Mouse (Mus musculus) embryonic facial prominence, embryonic 14.5 days (tissue): Measurements from ENCODE around the gene Kalrn. TPM values are rescaled to one million over a fixed set of nuclear protein-coding genes. Genes with fewer than 3 reads are reported as not detected.

ENCODE experiments used
- ATAC-seq: fragments of 200-750 bp; cut with Nextera tagmentation; 2 replicates; pipeline ENCODE4 v1.8.0; 2017; ENCODE audit warnings: low read depth, moderate number of reproducible peaks, moderate TSS enrichment
- DNase-seq: peaks from one replicate; pipeline ENCODE4 v3.0.0-alpha.2; 2015; ENCODE audit warnings: low spot score
- H3K27ac ChIP-seq: fragments of 300-500 bp; sonication (generic); replicated peaks from 2 replicates; pipeline ENCODE4 v1.5.1; 2014; ENCODE audit warnings: low read depth, mild to moderate bottlenecking, low read length, moderate library complexity
- H3K27me3 ChIP-seq: fragments of 300-500 bp; sonication (generic); replicated peaks from 2 replicates; pipeline ENCODE4 v1.6.1; 2014; ENCODE audit warnings: low read length; ENCODE audit not compliant: control insufficient read depth, insufficient read depth
- H3K36me3 ChIP-seq: fragments of 300-500 bp; sonication (generic); 2 replicates; pipeline ENCODE4 v1.6.1; 2014; ENCODE audit warnings: low read length, mixed read lengths; ENCODE audit not compliant: control insufficient read depth, insufficient read depth
- H3K4me1 ChIP-seq: fragments of 300-500 bp; sonication (generic); 2 replicates; pipeline ENCODE4 v1.6.1; 2014; ENCODE audit warnings: antibody characterized with exemption, low read length; ENCODE audit not compliant: control insufficient read depth, insufficient read depth
- H3K4me2 ChIP-seq: fragments of 300-500 bp; sonication (generic); 2 replicates; pipeline ENCODE4 v1.6.1; 2014; ENCODE audit warnings: low read depth, mild to moderate bottlenecking, low read length, moderate library complexity, mixed read lengths
- H3K4me3 ChIP-seq: fragments of 300-500 bp; sonication (generic); 2 replicates; pipeline ENCODE4 v1.5.1; 2014; ENCODE audit warnings: low read depth, mild to moderate bottlenecking, low read length
- H3K9ac ChIP-seq: fragments of 300-500 bp; sonication (generic); 2 replicates; pipeline ENCODE4 v1.6.1; 2014; ENCODE audit warnings: low read depth, mild to moderate bottlenecking, low read length, moderate library complexity, mixed read lengths
- H3K9me3 ChIP-seq: fragments of 300-500 bp; sonication (generic); 2 replicates; pipeline ENCODE4 v1.6.1; 2016; ENCODE audit warnings: low read length; ENCODE audit not compliant: control insufficient read depth
- WGBS: fragments of 180-500 bp; shearing (Covaris S2); extraction: QIAGEN DNeasy Blood & Tissue Kit; methylation state at CpG from one replicate; pipeline ENCODE4 v1.1.7; 2014; 5-methylcytosine and 5-hydroxymethylcytosine counted together
- polyA plus RNA-seq: library from polyadenylated mRNA; unstranded; fragments of >200 nt; fragmentation: Nextera tagmentation; extraction: Ambion mirVana; gene quantifications from 2 replicates; pipeline ENCODE4 v1.2.1, GENCODE M21; 2014

Gene Kalrn
- polyA plus RNA-seq, 1 experiment from 2014 or later: 12.2 TPM

DNA sequence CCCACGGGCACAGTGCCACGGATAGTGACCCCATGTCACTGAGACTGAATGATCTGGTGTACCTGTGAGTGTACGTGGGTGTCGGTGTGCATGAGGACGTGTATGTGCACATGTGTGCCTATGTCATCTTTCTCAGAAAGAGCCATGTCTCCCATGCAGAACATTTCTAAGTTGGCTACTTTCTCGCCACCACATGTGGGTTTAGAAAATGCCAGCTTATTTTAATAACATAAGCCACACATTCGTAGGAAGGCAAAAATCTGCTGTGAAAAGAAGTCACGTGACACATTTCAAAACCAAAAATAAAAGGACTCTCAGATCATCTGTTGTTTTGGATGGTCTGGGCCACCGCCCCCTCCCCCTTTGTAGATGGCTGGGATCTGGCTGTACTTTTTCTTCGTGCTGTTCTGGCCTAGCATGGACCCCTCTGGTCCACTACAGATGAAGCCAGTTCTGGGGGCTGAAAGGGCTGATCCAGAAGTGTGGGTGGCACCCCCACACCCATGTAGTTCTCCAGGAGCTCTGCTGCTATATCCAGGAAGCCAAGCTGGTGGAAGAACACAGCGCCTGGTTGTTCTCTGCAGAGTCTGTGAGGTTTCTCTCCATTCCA is 400.7 kb downstream of the Kalrn start:
- peaks cover 63% of the 10 kb centered on the region for H3K36me3 ChIP-seq
- 87% methylated on average over 11 of the region's 11 CpGs for WGBS
- no peak overlapping the region for H3K4me3 ChIP-seq
- no peak overlapping the region for H3K27ac ChIP-seq
- H3K4me2 ChIP-seq: no peak overlapping the region
- no peak for ATAC-seq
- no peaks in the 10 kb centered on the region for H3K9me3 ChIP-seq
- H3K4me1 ChIP-seq: no peaks in the 10 kb centered on the region
- no peaks in the 10 kb centered on the region for H3K27me3 ChIP-seq
- no peak overlapping the region for H3K9ac ChIP-seq
- no peak for DNase-seq

DNA sequence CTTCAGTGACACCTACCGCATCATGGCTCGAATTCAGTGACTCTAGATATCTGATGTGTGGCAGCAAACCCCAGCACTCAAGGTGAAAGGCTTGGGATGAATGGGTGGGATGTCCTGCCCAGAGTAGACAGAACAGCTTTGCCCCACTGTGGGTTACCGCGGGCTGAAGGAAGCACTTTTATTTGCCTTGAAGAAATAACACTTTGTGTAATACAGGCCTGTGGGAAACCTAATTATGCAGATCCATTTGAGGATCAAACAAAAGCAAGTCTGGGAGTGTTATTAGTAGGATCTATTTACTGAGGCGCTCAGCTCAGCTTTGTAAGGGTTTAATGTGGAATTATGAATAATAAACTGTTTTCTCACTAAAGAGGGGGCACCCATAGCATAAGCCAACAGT is 406.3 kb downstream of the Kalrn start:
- Histone ChIP-seq H3K27me3 (no peaks in the 10 kb centered on the region), H3K4me3 (no peak overlapping the region), H3K9ac (no peak overlapping the region), H3K36me3 (peaks cover 22% of the 10 kb centered on the region; the same call in 1 of the 2 replicates), H3K4me1 (no peaks in the 10 kb centered on the region), H3K27ac (no peak overlapping the region), H3K9me3 (no peaks in the 10 kb centered on the region), H3K4me2 (no peak overlapping the region)
- ATAC-seq (no peak), DNase-seq (no peak)
- WGBS: 87% methylated on average over 5 of the region's 5 CpGs

- 60% methylated on average over 9 of the region's 9 CpGs for WGBS
- ATAC-seq: no peak
- no peak overlapping the region for H3K4me3 ChIP-seq
- no peak overlapping the region for H3K4me2 ChIP-seq
- H3K27me3 ChIP-seq: no peaks in the 10 kb centered on the region
- no peak overlapping the region for H3K27ac ChIP-seq
- no peaks in the 10 kb centered on the region for H3K36me3 ChIP-seq
- peak; percentile 23 for DNase-seq
- no peaks in the 10 kb centered on the region for H3K9me3 ChIP-seq
- no peak overlapping the region for H3K9ac ChIP-seq
- H3K4me1 ChIP-seq: no peaks in the 10 kb centered on the region
These were observed 410.2 kb downstream of the Kalrn start for GRCm38 (mm10) chr16:34163086-34163485.

DNA sequence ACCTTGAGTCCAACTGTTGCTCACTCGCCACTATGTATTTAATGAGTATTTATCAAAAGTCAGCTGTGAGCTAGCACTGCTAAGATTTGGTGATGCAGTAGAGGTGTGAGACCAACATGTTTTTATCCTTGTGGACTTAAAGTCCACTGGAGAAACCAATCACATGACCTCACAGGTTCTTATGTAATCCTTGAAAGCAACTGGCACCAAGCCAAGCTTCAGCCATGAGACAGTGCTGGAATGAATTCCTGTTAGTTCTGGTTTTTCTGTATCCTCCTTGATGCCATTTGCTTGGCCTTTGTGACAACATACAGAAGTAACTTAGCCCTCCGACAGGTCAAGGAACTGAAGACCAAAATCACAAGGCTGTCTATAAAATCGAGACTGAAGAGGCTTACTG is 413.8 kb downstream of the Kalrn start:
- Histone ChIP-seq H3K36me3 (no peaks in the 10 kb centered on the region), H3K4me3 (no peak overlapping the region), H3K4me2 (no peak overlapping the region), H3K4me1 (no peaks in the 10 kb centered on the region), H3K9ac (no peak overlapping the region), H3K27ac (no peak overlapping the region), H3K27me3 (no peaks in the 10 kb centered on the region), H3K9me3 (no peaks in the 10 kb centered on the region)
- WGBS: 86% methylated on average over 3 of the region's 3 CpGs
- ATAC-seq: no peak
- peak; percentile 25 for DNase-seq

GRCm38 (mm10) chr16:34157386-34158135 is 415.8 kb downstream of the Kalrn start:
- 58% methylated on average over 4 of the region's 4 CpGs for WGBS
- H3K4me3 ChIP-seq: no peak overlapping the region
- ATAC-seq: no peak
- no peaks in the 10 kb centered on the region for H3K27me3 ChIP-seq
- H3K9me3 ChIP-seq: no peaks in the 10 kb centered on the region
- no peak overlapping the region for H3K9ac ChIP-seq
- no peak overlapping the region for H3K27ac ChIP-seq
- DNase-seq: no peak
- 0 out of 2 replicates have a peak, but pooled peaks cover 4% of the 10 kb centered on the region for H3K36me3 ChIP-seq
- H3K4me2 ChIP-seq: no peak overlapping the region
- 0 out of 2 replicates have a peak, but pooled peaks cover 4% of the 10 kb centered on the region for H3K4me1 ChIP-seq

DNA sequence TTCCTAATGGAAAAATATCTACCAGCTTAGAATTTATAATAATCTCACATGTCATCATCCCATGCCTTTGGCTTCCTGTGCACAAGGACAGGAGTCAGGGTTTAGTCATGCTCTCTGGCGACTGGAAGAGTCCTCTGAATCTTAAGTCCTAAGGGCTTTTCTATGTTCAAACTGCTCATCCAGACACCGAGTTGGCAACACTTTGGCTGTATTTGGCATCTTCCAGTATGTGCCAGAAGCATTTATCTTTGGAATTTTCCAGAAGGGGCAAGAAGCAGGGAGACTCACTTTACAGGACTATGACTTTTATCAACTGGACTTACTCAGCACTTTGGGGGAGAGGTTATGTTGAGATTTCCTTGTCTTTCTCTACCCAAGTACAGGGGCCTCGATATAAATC is 417.6 kb downstream of the Kalrn start:
- 77% methylated on average over 3 of the region's 3 CpGs for WGBS
- Histone ChIP-seq H3K27ac (no peak overlapping the region; the same call in 1 of the 2 replicates), H3K9me3 (no peaks in the 10 kb centered on the region), H3K4me3 (no peak overlapping the region), H3K27me3 (no peaks in the 10 kb centered on the region), H3K9ac (no peak overlapping the region), H3K4me2 (no peak overlapping the region), H3K4me1 (0 out of 2 replicates have a peak, but pooled peaks cover 4% of the 10 kb centered on the region), H3K36me3 (0 out of 2 replicates have a peak, but pooled peaks cover 4% of the 10 kb centered on the region)
- no peak for DNase-seq
- ATAC-seq: no peak

- 72% methylated on average over 3 of the region's 3 CpGs for WGBS
These were observed 418.4 kb downstream of the Kalrn start for GRCm38 (mm10) chr16:34154903-34155302.

DNA sequence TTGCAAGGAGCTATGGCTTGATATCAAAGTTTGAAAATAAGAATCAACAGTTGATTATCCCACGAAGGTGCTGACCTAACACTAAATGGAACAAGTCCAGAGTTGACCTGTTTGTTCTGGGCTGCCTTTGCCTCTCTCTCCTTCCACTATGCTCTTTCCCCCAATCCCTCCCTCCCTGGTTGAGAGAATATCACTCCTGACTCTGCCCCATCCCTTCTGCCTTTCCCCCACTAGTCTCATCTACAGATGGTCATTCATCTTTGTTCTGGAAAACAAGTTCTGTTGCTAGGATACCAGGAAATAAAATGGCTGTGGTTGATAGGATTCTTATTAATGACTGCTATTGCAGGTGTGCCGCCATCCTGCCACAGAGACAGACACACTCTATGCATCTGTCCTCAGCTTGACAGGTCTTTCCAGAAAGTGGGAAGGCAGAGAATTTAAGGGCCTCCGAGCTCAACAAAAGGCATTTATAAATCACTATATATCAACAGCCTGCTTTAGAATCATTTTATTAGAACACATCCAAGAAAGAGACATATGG is 421.7 kb downstream of the Kalrn start:
- ATAC-seq (no peak), DNase-seq (no peak)
- H3K4me2 ChIP-seq: no peak overlapping the region
- 86% methylated on average over 3 of the region's 3 CpGs for WGBS
- H3K4me3 ChIP-seq: no peak overlapping the region
- H3K27me3 ChIP-seq: no peaks in the 10 kb centered on the region
- 0 out of 2 replicates have a peak, but pooled peaks cover 4% of the 10 kb centered on the region for H3K4me1 ChIP-seq
- H3K36me3 ChIP-seq: 0 out of 2 replicates have a peak, but pooled peaks cover 4% of the 10 kb centered on the region
- no peaks in the 10 kb centered on the region for H3K9me3 ChIP-seq
- H3K27ac ChIP-seq: no peak overlapping the region
- H3K9ac ChIP-seq: no peak overlapping the region

More at GRCm38 (mm10) chr16:34154903-34155302, 418.4 kb downstream of the Kalrn start:
- Histone ChIP-seq H3K9ac (no peak overlapping the region), H3K9me3 (no peaks in the 10 kb centered on the region), H3K4me2 (no peak overlapping the region), H3K27me3 (no peaks in the 10 kb centered on the region), H3K4me1 (0 out of 2 replicates have a peak, but pooled peaks cover 4% of the 10 kb centered on the region), H3K4me3 (no peak overlapping the region), H3K27ac (no peak overlapping the region), H3K36me3 (0 out of 2 replicates have a peak, but pooled peaks cover 4% of the 10 kb centered on the region)
- ATAC-seq (no peak), DNase-seq (no peak)
